Comparison of ENCODE assay signal across 26 mouse cellular contexts in the genomic region with DNA sequence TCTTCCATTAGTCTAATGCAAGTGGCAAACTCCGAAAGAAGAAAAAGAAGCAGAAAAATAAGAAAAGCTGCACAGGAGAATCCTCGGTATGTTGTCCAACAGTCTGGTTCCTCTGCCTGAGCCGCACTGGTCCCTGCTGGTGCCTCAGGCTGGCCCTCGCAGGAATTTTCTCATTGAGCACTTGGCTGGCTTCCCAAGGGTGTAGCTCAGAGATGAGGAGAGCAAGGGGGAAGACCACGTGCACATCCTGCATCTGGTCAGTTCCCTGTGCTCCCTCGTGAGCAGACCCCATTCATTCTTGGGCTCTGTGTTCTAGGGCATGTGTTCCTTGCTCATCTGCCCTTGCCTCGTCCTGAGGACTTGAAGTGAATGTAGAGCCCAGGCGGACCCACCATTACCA. TPM values are rescaled to one million over a fixed set of nuclear protein-coding genes. Genes with fewer than 3 reads are reported as not detected.
DNase-seq lines count a peak whose midpoint lies in the region; ATAC-seq and TF ChIP-seq lines count a peak whose summit lies in the region.
"Had no signal": no experiment of that assay in that cellular context is flagged by ENCODE, and none has a peak within 500 bp of the region (broad histone marks: within the 10 kb centered on the region; RNA-seq: fewer than 3 reads in every experiment).

No protein-coding gene starts in this region.

- no peaks in the 10 kb centered on the region for H3K27me3 ChIP-seq in kidney, embryonic 14.5 days (ENCODE audit: control insufficient read depth, insufficient read depth, low read length)
- no peaks in the 10 kb centered on the region for H3K27me3 ChIP-seq in lung, postnatal 0 days (replicated peaks; ENCODE audit: insufficient read depth, low read length)
- H3K27me3 ChIP-seq: CH12.LX; embryonic facial prominence, embryonic 13.5 days; embryonic facial prominence, embryonic 15.5 days; forebrain, embryonic 13.5 days; forebrain, embryonic 15.5 days had no signal

- H3K9me3 ChIP-seq in kidney, embryonic 14.5 days (ENCODE audit: control insufficient read depth, low read length), result no peaks in the 10 kb centered on the region
- H3K9me3 ChIP-seq in lung, postnatal 0 days (ENCODE audit: low read length), result no peaks in the 10 kb centered on the region
- H3K9me3 ChIP-seq: embryonic facial prominence, embryonic 13.5 days; embryonic facial prominence, embryonic 15.5 days; forebrain, embryonic 13.5 days; forebrain, embryonic 15.5 days; G1E had no signal

- no peak overlapping the region for H3K27ac ChIP-seq in kidney, embryonic 14.5 days (ENCODE audit: low read depth, low read length)
- no peak overlapping the region for H3K27ac ChIP-seq in lung, postnatal 0 days (ENCODE audit: low read length)
- H3K27ac ChIP-seq: embryonic facial prominence, embryonic 13.5 days; embryonic facial prominence, embryonic 15.5 days; forebrain, embryonic 13.5 days; forebrain, embryonic 15.5 days had no signal

- intact Hi-C loops in heart, postnatal 10 days (cut with DNase I), result no loop called here

- no peak overlapping the region for H3K9ac ChIP-seq in kidney, embryonic 14.5 days (ENCODE audit: low read depth, low read length)
- no peak overlapping the region for H3K9ac ChIP-seq in lung, postnatal 0 days (replicated peaks; ENCODE audit: low read depth)
- H3K9ac ChIP-seq: embryonic facial prominence, embryonic 13.5 days; embryonic facial prominence, embryonic 15.5 days; forebrain, embryonic 13.5 days; forebrain, embryonic 15.5 days; forebrain, postnatal 0 days had no signal

- no peaks in the 10 kb centered on the region for H3K4me1 ChIP-seq in kidney, embryonic 14.5 days (ENCODE audit: control insufficient read depth, insufficient read depth, low read length)
- no peaks in the 10 kb centered on the region for H3K4me1 ChIP-seq in lung, postnatal 0 days (ENCODE audit: insufficient read depth, low read depth, low read length)
- H3K4me1 ChIP-seq: embryonic facial prominence, embryonic 13.5 days; embryonic facial prominence, embryonic 15.5 days; forebrain, embryonic 13.5 days; forebrain, embryonic 15.5 days had no signal

- peaks cover 62% of the 10 kb centered on the region for H3K36me3 ChIP-seq in kidney, embryonic 14.5 days (ENCODE audit: control insufficient read depth, insufficient read depth, low read length)
- H3K36me3 ChIP-seq in lung, postnatal 0 days (ENCODE audit: insufficient read depth, low read length), result peaks cover 43% of the 10 kb centered on the region

- no peak overlapping the region for H3K4me3 ChIP-seq in kidney, embryonic 14.5 days (ENCODE audit: low read length)
- no peak overlapping the region for H3K4me3 ChIP-seq in lung, postnatal 0 days (ENCODE audit: low read depth, low read length)
- H3K4me3 ChIP-seq: embryonic facial prominence, embryonic 13.5 days; embryonic facial prominence, embryonic 15.5 days; forebrain, embryonic 13.5 days; forebrain, embryonic 15.5 days had no signal

- DNase-seq in heart, adult 11 months, result peak; percentile 88
- DNase-seq in heart, postnatal 10 days, result no peak
- peak; percentile 28 for DNase-seq in kidney, postnatal 14 days
- peak; percentile 28 for DNase-seq in lung, postnatal 36 days
- DNase-seq in lung, postnatal 0 days (ENCODE audit: low spot score), result no peak
- DNase-seq: adrenal gland, adult 2 months; adrenal gland, postnatal 10 days; adrenal gland, postnatal 25 days; B cell, adult 2 months; cerebellum, adult 11 months; cerebellum, adult 8-10 months; cerebellum, adult 9-11 months; cerebellum, postnatal 14 days; cerebellum, postnatal 36 days; embryo, embryonic 11 days; forebrain, postnatal 0 days had no signal

- 92% methylated on average over 8 of the region's 8 CpGs for WGBS in kidney, embryonic 14.5 days
- 80% methylated on average over 8 of the region's 8 CpGs for WGBS in lung, postnatal 0 days

- no peak for TF ChIP-seq CTCF in lung, postnatal 0 days (IDR thresholded peaks at IDR 0.05)

- H3K4me2 ChIP-seq in kidney, embryonic 14.5 days (replicated peaks; ENCODE audit: low read depth, low read length), result no peak overlapping the region
- no peak overlapping the region for H3K4me2 ChIP-seq in lung, postnatal 0 days (replicated peaks; ENCODE audit: low read depth, low read length)
- H3K4me2 ChIP-seq: embryonic facial prominence, embryonic 13.5 days; embryonic facial prominence, embryonic 15.5 days; forebrain, embryonic 13.5 days; forebrain, embryonic 15.5 days had no signal

- no peak for TF ChIP-seq EP300 in lung, postnatal 0 days (IDR thresholded peaks at IDR 0.05)

- no peak for ATAC-seq in kidney, embryonic 14.5 days (ENCODE audit: low FRiP score, low TSS enrichment)
- ATAC-seq in lung, postnatal 0 days, result no peak
- ATAC-seq: CD4-positive, CD25-positive, alpha-beta regulatory T cell, adult 4 months; forebrain, embryonic 13.5 days; forebrain, embryonic 15.5 days; forebrain, postnatal 0 days had no signal

RNA-seq across cellular contexts. Expression of gene Tcf25, which starts 9.0 kb away (rescaled TPM):
- 100 to 1,000 TPM; 161 to 167 TPM for total RNA-seq in heart, postnatal 10 days (2021)
- polyA plus RNA-seq in kidney, embryonic 14.5 days (2014; fragmentation: Nextera tagmentation; extraction: Ambion mirVana), result 115 and 157 TPM in 2 replicates
- 133 and 144 TPM in 2 replicates for polyA plus RNA-seq in lung, postnatal 0 days (2015; fragmentation: Nextera tagmentation; extraction: Ambion mirVana)

RNA-seq across cellular contexts. Expression of gene Mc1r, which starts 24.4 kb away (rescaled TPM):
- not detected for total RNA-seq in heart, postnatal 10 days (2021)
- not detected in 2 replicates for polyA plus RNA-seq in kidney, embryonic 14.5 days (2014; fragmentation: Nextera tagmentation; extraction: Ambion mirVana)
- polyA plus RNA-seq in lung, postnatal 0 days (2015; fragmentation: Nextera tagmentation; extraction: Ambion mirVana), result not detected in 2 replicates
- total RNA-seq: adrenal gland, adult 2 months; adrenal gland, postnatal 10 days; adrenal gland, postnatal 25 days; common myeloid progenitor, adult 5-6 weeks had no signal
- polyA plus RNA-seq: adrenal gland, adult 2 months; embryonic facial prominence, embryonic 11.5 days had no signal

RNA-seq across cellular contexts. Expression of gene Tubb3, which starts 28.7 kb away (rescaled TPM):
- under 1 TPM; 0.55 to 0.98 TPM for total RNA-seq in heart, postnatal 10 days (2021)
- polyA plus RNA-seq in kidney, embryonic 14.5 days (2014; fragmentation: Nextera tagmentation; extraction: Ambion mirVana), result 1.2 and 1.9 TPM in 2 replicates
- polyA plus RNA-seq in lung, postnatal 0 days (2015; fragmentation: Nextera tagmentation; extraction: Ambion mirVana), result 0.42 and 0.58 TPM in 2 replicates

RNA-seq across cellular contexts. Expression of gene Def8, which starts 40.8 kb away (rescaled TPM):
- 10 to 100 TPM; 57.2 to 65.2 TPM for total RNA-seq in heart, postnatal 10 days (2021)
- polyA plus RNA-seq in kidney, embryonic 14.5 days (2014; fragmentation: Nextera tagmentation; extraction: Ambion mirVana), result 24.2 and 35.7 TPM in 2 replicates
- 11.2 and 11.6 TPM in 2 replicates for polyA plus RNA-seq in lung, postnatal 0 days (2015; fragmentation: Nextera tagmentation; extraction: Ambion mirVana)

RNA-seq across cellular contexts. Expression of gene Spire2, which starts 50.0 kb away (rescaled TPM):
- total RNA-seq in heart, postnatal 10 days (2021), result under 1 TPM; 0.26 to 0.32 TPM
- polyA plus RNA-seq in kidney, embryonic 14.5 days (2014; fragmentation: Nextera tagmentation; extraction: Ambion mirVana), result 2.2 and 3.9 TPM in 2 replicates
- polyA plus RNA-seq in lung, postnatal 0 days (2015; fragmentation: Nextera tagmentation; extraction: Ambion mirVana), result 1.6 and 2.0 TPM in 2 replicates
- polyA plus RNA-seq: CD4-positive, CD25-positive, alpha-beta regulatory T cell, adult 4 months had no signal

Comparison
In these comparisons a context has a peak if more than half of its experiments do, and no peak if none do; other contexts are left out.
1. DNase-seq: peak in heart, adult 11 months (single experiment), kidney, postnatal 14 days (single experiment) and lung, postnatal 36 days (single experiment); none in heart, postnatal 10 days (0 of 2) and lung, postnatal 0 days (single experiment).